Mouse (Mus musculus) limb, embryonic 15.5 days (tissue): Measurements from ENCODE around the gene Pi16. TPM values are rescaled to one million over a fixed set of nuclear protein-coding genes. Genes with fewer than 3 reads are reported as not detected.

Experiments used
- ATAC-seq: fragments of 200-750 bp; cut with Nextera tagmentation; 2 replicates; pipeline ENCODE4 v1.8.0; 2017; ENCODE audit warnings: low read depth, moderate TSS enrichment; ENCODE audit not compliant: insufficient number of reproducible peaks, low FRiP score, low TSS enrichment
- H3K27ac ChIP-seq: fragments of 300-500 bp; sonication (generic); 2 replicates; pipeline ENCODE4 v1.5.1; 2015; ENCODE audit warnings: moderate library complexity, mild to moderate bottlenecking, inconsistent platforms
- H3K27me3 ChIP-seq: fragments of 300-500 bp; sonication (generic); 2 replicates; pipeline ENCODE4 v1.6.1; 2015; ENCODE audit warnings: inconsistent platforms
- H3K36me3 ChIP-seq: fragments of 300-500 bp; sonication (generic); 2 replicates; pipeline ENCODE4 v1.6.1; 2015; ENCODE audit warnings: inconsistent platforms
- H3K4me1 ChIP-seq: fragments of 300-500 bp; sonication (generic); 2 replicates; pipeline ENCODE4 v1.6.1; 2015; ENCODE audit warnings: inconsistent platforms
- H3K4me2 ChIP-seq: fragments of 300-500 bp; sonication (generic); 2 replicates; pipeline ENCODE4 v1.6.1; 2015; ENCODE audit warnings: mild to moderate bottlenecking, inconsistent platforms
- H3K4me3 ChIP-seq: fragments of 300-500 bp; sonication (generic); 2 replicates; pipeline ENCODE4 v1.5.1; 2015; ENCODE audit warnings: mild to moderate bottlenecking, inconsistent platforms
- H3K9ac ChIP-seq: fragments of 300-500 bp; sonication (generic); 2 replicates; pipeline ENCODE4 v1.6.1; 2015; ENCODE audit warnings: inconsistent platforms
- H3K9me3 ChIP-seq: fragments of 300-500 bp; sonication (generic); 2 replicates; pipeline ENCODE4 v1.6.1; 2016; ENCODE audit warnings: inconsistent platforms
- WGBS: fragments of 180-500 bp; shearing (Covaris S2); methylation state at CpG from one replicate; pipeline ENCODE4 v1.1.7; 2015; 5-methylcytosine and 5-hydroxymethylcytosine counted together
- polyA plus RNA-seq: library from polyadenylated mRNA; unstranded; fragments of >200 nt; fragmentation: Nextera tagmentation; extraction: Ambion mirVana; gene quantifications from 2 replicates; pipeline ENCODE4 v1.2.1, GENCODE M21; 2015

Gene Pi16
- polyA plus RNA-seq, 1 experiment from 2014 or later, result 6.5 TPM

DNA sequence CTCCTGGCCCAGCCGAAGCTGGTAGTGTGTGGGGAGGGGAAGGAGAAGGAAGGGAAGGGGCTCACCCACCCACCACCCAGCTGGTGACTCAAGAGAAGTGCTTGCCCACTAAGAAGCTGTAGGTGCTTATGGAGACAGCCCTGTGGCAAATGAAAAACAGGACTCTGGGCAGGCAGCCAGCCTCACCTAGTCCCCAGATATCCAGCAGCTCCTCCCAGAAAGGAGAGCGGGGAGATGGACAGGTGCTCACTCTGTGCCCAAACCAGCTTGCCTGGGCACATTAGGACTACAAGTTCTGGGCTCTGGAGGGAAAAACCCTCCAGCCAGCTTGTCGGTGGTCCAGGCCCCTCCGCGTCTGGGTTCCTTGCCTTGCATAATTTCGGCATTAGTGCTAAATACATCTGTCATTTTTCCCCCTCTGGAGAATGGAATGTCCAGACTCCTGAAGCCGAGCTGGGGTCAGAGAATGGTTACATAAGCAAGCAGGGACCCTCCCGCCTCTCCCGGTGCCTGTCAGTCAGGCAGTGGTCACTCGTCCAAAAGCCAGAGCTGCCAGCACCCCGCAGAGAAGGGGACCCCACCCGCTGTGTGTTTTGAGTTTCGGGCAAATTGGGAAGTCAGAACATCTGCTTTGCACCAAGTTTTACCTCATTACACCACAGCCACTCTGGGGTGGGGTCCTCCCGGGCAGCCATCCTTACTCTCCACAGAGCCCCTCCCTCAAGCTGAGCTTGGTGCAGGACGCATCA is 12.2 kb upstream of the Pi16 start:
- WGBS, result 9% methylated on average over 15 of the region's 15 CpGs
- no peaks in the 10 kb centered on the region for H3K9me3 ChIP-seq
- H3K4me3 ChIP-seq, result no peak overlapping the region
- peaks cover 41% of the 10 kb centered on the region for H3K4me1 ChIP-seq
- peak overlapping the region; percentile 31 for H3K4me2 ChIP-seq
- H3K9ac ChIP-seq, result no peak overlapping the region
- peaks cover 19% of the 10 kb centered on the region for H3K36me3 ChIP-seq
- ATAC-seq, result 0 out of 2 replicates have a peak, but pooled peaks have one; percentile 38
- H3K27ac ChIP-seq, result peak overlapping the region; percentile 69
- H3K27me3 ChIP-seq, result no peaks in the 10 kb centered on the region

DNA sequence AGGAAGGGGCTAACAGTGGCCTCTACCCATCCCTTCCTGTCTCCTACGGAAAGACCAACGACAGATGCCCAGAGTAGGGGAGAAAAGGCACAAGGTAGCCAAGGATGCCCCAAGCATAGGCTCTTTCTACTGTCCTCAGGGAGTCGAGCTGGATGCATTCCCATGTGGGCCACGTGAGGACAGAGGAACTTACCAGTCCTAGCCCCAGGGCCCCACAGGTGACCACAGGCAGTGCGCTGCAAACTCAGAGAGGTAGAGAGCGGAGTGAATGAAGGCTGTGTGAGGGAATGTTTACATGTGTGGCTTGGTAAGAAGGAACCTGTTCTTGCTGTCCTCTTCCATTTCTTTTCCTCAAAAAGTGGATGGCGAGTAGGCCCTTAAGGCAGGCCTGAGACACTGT is 11.6 kb upstream of the Pi16 start:
- peaks cover 14% of the 10 kb centered on the region for H3K36me3 ChIP-seq
- 47% methylated on average over 7 of the region's 7 CpGs for WGBS
- ATAC-seq, result no peak

DNA sequence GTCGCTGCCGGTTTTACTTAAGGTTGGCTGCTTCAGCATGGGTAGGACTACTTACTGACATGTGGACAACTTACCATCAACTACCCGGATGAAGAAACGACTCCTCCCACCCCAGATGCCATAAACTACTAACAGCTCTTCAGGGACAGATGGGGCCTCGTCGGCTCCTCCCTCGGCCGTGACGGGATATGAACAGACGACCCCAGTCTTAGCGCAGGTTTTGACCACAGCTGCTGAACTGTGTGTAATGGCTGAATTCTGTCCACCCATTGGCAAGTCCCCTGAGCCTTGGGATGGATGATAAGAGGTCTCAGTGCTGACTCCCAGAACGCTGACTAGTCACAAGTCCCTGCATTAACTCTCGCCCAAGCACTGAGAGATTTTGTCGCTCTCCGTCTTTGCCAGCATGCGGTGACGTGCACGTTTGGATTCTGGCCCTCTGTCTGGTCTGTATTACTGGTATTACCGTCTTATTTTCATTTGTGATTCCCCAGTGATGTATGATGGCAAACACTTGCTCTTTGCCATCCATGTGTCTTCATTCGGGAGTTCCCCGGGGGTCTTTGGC is 7.3 kb upstream of the Pi16 start:
- Histone ChIP-seq H3K9me3 (no peaks in the 10 kb centered on the region), H3K27me3 (no peaks in the 10 kb centered on the region), H3K36me3 (no peaks in the 10 kb centered on the region), H3K9ac (no peak overlapping the region), H3K4me3 (no peak overlapping the region), H3K27ac (no peak overlapping the region), H3K4me1 (peaks cover 19% of the 10 kb centered on the region), H3K4me2 (no peak overlapping the region)
- WGBS, result 56% methylated on average over 21 of the region's 21 CpGs
- ATAC-seq, result no peak

More for the DNA sequence above, 11.6 kb upstream of the Pi16 start:
- Histone ChIP-seq H3K9me3 (no peaks in the 10 kb centered on the region), H3K9ac (no peak overlapping the region), H3K27ac (peak overlapping the region; percentile 69; the same call in 1 of the 2 replicates), H3K4me3 (no peak overlapping the region), H3K4me1 (peaks cover 43% of the 10 kb centered on the region), H3K27me3 (no peaks in the 10 kb centered on the region), H3K4me2 (0 out of 2 replicates have a peak overlapping the region, but pooled peaks have one; percentile 31)

DNA sequence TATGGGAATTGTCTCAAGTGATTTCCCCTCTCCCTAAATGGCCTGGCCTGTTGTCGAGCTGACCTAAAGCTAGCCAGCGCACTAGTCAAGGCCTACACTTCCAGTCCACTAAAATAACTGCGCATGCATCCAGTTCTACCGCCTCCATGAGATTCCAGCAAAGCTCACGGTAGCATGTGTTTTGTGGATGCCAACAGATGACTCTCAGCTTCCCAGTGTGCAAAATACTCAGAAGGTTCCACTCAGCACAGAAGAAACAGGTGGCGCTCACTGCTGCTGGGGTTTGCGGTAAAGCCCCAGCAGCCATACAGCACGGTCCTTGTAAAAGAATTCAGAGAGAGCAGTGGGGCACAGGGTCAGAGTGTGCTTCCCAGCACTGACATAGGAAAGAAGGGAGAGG is 5.9 kb upstream of the Pi16 start:
- H3K27me3 ChIP-seq, result no peaks in the 10 kb centered on the region
- ATAC-seq, result no peak
- no peaks in the 10 kb centered on the region for H3K9me3 ChIP-seq
- H3K36me3 ChIP-seq, result no peaks in the 10 kb centered on the region
- WGBS, result 76% methylated on average over 8 of the region's 8 CpGs
- no peak overlapping the region for H3K4me3 ChIP-seq
- H3K9ac ChIP-seq, result no peak overlapping the region
- H3K4me1 ChIP-seq, result peaks cover 13% of the 10 kb centered on the region; the same call in 1 of the 2 replicates
- H3K4me2 ChIP-seq, result no peak overlapping the region
- peak overlapping the region; percentile 17; the same call in 1 of the 2 replicates for H3K27ac ChIP-seq

DNA sequence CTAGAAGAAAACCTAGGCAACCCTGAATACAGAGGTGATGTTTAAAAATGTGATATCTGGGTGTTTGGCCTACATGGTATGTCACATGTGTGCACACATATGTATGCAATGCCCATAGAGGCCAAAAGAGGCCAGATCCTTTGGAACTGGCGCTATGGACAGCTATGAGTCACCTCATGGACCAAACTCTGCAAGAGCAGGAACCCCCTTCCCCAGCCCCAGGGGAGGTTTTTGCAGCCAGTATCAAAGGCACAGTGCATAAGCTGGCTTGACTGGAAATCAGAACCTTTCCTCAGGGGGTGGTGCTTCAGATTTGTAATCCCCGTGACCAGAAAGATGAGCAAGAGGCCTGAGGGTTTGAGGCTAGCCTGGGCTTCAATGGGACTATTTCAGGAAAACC is 5.4 kb upstream of the Pi16 start:
- Histone ChIP-seq H3K36me3 (no peaks in the 10 kb centered on the region), H3K9me3 (no peaks in the 10 kb centered on the region), H3K4me1 (peaks cover 16% of the 10 kb centered on the region; the same call in 1 of the 2 replicates), H3K4me2 (no peak overlapping the region), H3K4me3 (no peak overlapping the region), H3K9ac (no peak overlapping the region), H3K27ac (peak overlapping the region; percentile 17; the same call in 1 of the 2 replicates), H3K27me3 (no peaks in the 10 kb centered on the region)
- ATAC-seq, result no peak
- WGBS, result 82% methylated on average over 2 of the region's 2 CpGs

DNA sequence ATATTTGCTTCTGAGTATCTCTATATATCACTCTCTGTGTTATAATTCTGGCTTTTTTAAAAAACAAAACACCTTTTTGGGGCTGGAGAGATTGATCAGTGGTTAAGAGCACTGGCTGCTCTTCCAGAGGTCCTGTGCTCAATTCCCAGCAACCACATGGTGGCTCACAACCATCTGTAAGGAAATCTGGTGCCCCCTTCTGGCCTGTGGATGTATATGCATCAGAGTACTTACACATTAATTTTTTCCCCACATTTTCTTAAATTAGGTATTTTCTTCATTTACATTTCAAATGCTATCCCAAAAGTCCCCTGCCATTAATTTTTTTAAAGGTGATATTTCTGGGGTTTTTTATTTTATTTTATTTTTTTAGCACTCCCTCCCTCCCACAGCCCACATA is 4.2 kb upstream of the Pi16 start:
- no peak for ATAC-seq
- no peaks in the 10 kb centered on the region for H3K27me3 ChIP-seq
- H3K9me3 ChIP-seq, result no peaks in the 10 kb centered on the region
- no peak overlapping the region; the same call in 1 of the 2 replicates for H3K27ac ChIP-seq
- H3K4me3 ChIP-seq, result no peak overlapping the region
- no peaks in the 10 kb centered on the region for H3K36me3 ChIP-seq
- H3K9ac ChIP-seq, result no peak overlapping the region
- H3K4me1 ChIP-seq, result peaks cover 14% of the 10 kb centered on the region; the same call in 1 of the 2 replicates
- no peak overlapping the region for H3K4me2 ChIP-seq

DNA sequence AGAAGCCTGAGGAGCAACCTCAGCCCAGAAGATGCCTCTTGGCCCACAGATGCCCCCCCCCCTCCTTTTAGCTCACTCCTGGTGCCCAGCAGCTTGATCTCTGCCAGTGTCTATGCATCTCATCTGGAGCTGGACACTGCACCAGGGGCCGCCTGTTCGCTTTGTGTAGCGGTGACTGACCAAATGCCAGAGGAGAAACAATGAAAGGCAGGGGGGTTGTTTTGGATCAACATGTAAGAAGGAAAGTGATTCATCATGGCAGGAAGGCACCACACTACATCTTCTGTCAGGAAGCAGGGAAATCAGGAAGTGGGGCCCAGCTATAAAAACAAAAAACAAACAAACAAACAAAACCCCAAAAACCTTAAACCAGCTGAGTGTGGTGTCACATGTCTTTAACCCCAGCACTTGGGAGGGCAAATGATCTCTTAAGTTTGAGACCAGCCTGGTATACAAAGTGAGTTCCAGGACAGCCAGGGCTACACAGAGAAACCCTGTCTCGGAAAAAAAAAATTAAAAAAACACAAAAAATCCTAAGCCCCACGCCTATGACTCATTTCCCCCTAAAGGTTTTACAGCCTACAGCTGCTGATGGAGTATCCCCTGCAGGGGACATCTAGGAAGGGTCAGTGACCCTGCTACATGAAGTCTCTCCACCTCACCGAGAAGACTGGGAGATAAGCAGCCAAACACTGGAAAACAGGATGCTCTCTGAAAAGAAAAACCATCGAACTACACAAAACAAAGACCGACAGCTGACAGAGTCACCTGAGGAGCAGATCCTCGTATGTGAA is 1.6 kb upstream of the Pi16 start:
- 55% methylated on average over 9 of the region's 9 CpGs for WGBS
- Histone ChIP-seq H3K27me3 (peaks cover 19% of the 10 kb centered on the region; the same call in 1 of the 2 replicates), H3K9ac (no peak overlapping the region), H3K27ac (peak overlapping the region; percentile 54; the same call in 1 of the 2 replicates), H3K4me2 (no peak overlapping the region), H3K4me1 (peaks cover 14% of the 10 kb centered on the region; the same call in 1 of the 2 replicates), H3K4me3 (no peak overlapping the region), H3K36me3 (no peaks in the 10 kb centered on the region), H3K9me3 (no peaks in the 10 kb centered on the region)
- ATAC-seq, result no peak

DNA sequence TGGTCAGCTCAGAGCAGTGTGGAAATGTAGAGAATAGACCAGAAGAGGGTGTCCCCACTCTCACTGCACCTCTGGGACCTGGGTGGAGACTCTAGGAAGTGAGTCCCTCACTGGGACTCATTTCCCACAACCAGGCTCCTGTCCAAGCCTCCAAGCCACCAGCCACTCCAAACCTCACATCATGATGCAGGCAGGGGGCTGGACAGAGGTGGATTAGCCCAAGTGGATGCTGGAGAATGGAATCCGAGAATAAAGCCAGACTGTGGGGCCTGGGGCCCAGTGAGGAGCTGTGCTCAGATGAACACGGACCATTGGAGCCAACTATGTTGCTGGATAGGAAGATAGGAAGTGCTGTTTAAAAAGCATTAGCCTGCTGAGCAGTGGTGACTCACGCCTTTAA is 589 bp upstream of the Pi16 start:
- Histone ChIP-seq H3K27ac (0 out of 2 replicates have a peak overlapping the region, but pooled peaks have one; percentile 19), H3K27me3 (peaks cover 29% of the 10 kb centered on the region), H3K36me3 (no peaks in the 10 kb centered on the region), H3K4me1 (peaks cover 19% of the 10 kb centered on the region; the same call in 1 of the 2 replicates), H3K4me3 (no peak overlapping the region), H3K4me2 (no peak overlapping the region), H3K9me3 (no peaks in the 10 kb centered on the region), H3K9ac (no peak overlapping the region)
- WGBS, result 67% methylated on average over 3 of the region's 3 CpGs
- ATAC-seq, result no peak

DNA sequence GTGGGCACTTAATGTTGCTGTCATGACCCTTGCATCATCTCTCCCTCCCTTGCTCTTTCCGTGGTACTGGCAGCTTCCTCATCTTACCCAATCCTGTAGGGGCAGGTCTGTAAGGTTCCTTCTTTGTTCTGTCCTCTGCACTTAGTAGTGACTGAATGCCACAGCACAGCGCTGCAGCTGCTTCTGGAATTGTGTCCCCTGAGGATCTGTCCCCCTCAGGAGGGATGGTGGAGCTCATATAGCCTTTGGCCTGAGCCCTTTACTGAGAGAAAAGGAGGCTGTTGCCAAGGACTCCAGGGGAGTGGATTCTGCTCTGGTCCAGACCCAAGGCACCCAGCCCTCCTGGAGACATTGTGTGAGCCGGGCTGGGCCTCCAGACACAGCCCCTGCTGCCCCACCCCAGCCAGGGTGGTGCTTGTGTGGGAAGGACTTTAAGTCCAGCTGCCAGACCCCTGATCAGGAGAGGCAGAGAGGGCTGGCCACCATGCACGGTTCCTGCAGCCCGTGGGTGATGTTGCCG is 1.3 kb downstream of the Pi16 start:
- WGBS, result 44% methylated on average over 6 of the region's 6 CpGs

DNA sequence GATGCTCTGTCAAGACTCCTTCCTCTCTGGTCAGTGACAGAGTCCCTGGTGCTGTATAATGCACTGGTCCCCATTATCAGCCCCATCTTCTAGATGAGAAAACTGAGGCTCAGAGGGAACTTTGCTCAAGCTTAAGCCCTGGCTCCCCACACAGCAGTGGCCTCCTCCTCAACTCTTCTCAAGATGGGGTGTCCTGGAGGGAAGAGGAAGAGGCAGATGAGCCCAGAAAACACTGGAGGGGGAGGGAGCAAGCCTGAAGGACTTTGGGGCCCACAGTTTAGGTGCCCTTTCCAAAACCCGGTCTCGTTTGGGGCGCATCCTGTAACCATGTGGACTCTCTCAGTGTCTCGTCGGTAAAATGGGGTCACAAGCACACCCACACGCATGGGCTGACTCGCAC is 2.0 kb downstream of the Pi16 start:
- ATAC-seq, result no peak
- no peak overlapping the region for H3K4me3 ChIP-seq
- 81% methylated on average over 7 of the region's 7 CpGs for WGBS

More for the DNA sequence above, 1.3 kb downstream of the Pi16 start:
- H3K27ac ChIP-seq, result no peak overlapping the region
- no peaks in the 10 kb centered on the region for H3K9me3 ChIP-seq
- H3K4me2 ChIP-seq, result no peak overlapping the region
- H3K4me3 ChIP-seq, result no peak overlapping the region
- H3K36me3 ChIP-seq, result no peaks in the 10 kb centered on the region
- peaks cover 42% of the 10 kb centered on the region for H3K27me3 ChIP-seq
- H3K9ac ChIP-seq, result no peak overlapping the region
- no peak for ATAC-seq
- H3K4me1 ChIP-seq, result peaks cover 27% of the 10 kb centered on the region

DNA sequence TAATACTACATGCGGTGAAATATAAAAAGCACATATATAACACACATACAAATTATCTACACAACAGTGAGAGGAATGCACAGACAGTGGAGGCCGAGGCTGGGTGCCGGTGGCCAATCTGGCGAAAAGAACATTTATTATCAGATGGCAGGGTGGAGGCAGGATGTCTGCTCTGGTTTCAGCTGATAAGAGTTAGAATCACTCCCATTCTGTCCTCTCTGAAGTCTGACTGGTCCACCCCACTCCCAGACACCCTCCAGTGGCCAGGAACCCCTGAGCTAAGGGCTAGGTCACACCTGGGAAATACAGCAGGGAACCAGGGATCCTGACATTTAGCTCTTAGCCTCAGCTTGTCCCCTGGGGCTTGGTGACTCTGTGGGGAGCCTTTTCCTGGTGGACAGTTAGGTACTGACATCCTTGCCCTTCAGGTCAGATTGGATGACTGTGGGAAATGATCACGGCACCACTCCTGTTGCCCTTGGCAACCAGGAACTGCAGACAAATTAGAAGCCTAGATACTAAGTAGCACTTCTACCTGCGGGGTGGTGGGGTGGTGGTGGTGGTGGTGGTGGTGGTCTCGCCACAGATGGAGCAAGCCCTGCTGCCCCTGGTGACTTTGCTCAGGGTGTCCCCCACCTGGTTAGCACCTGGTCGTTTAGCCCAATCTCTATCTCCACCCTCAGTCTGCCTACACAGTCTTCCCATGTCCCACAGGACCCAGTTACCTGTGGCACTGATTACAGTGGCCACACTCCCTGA is 2.6 kb downstream of the Pi16 start:
- WGBS, result 62% methylated on average over 8 of the region's 8 CpGs

More for the DNA sequence above, 2.0 kb downstream of the Pi16 start:
- H3K27ac ChIP-seq, result no peak overlapping the region
- H3K4me2 ChIP-seq, result no peak overlapping the region
- H3K36me3 ChIP-seq, result no peaks in the 10 kb centered on the region
- peaks cover 27% of the 10 kb centered on the region for H3K4me1 ChIP-seq
- H3K9ac ChIP-seq, result no peak overlapping the region
- no peaks in the 10 kb centered on the region for H3K9me3 ChIP-seq
- peaks cover 42% of the 10 kb centered on the region for H3K27me3 ChIP-seq

More for the DNA sequence above, 2.6 kb downstream of the Pi16 start:
- H3K27ac ChIP-seq, result no peak overlapping the region
- ATAC-seq, result no peak
- no peaks in the 10 kb centered on the region for H3K36me3 ChIP-seq
- peaks cover 42% of the 10 kb centered on the region for H3K27me3 ChIP-seq
- peaks cover 27% of the 10 kb centered on the region for H3K4me1 ChIP-seq
- H3K9me3 ChIP-seq, result no peaks in the 10 kb centered on the region
- no peak overlapping the region for H3K4me2 ChIP-seq
- H3K4me3 ChIP-seq, result no peak overlapping the region
- H3K9ac ChIP-seq, result no peak overlapping the region
